Mouse (Mus musculus) kidney, embryonic 15.5 days (tissue): Measurements from ENCODE around the gene Prkn. TPM values are rescaled to one million over a fixed set of nuclear protein-coding genes. Genes with fewer than 3 reads are reported as not detected.

Experiments
- ATAC-seq: fragments of 200-750 bp; cut with Nextera tagmentation; replicated peaks from 2 replicates; pipeline ENCODE4 v1.8.0; 2017; ENCODE audit warnings: moderate TSS enrichment; ENCODE audit not compliant: low FRiP score
- H3K27ac ChIP-seq: fragments of 300-500 bp; sonication (generic); 2 replicates; pipeline ENCODE4 v1.5.1; 2015; ENCODE audit warnings: mild to moderate bottlenecking, inconsistent platforms
- H3K27me3 ChIP-seq: fragments of 300-500 bp; sonication (generic); 2 replicates; pipeline ENCODE4 v1.6.1; 2015; ENCODE audit warnings: inconsistent platforms
- H3K36me3 ChIP-seq: fragments of 300-500 bp; sonication (generic); 2 replicates; pipeline ENCODE4 v1.6.1; 2015; ENCODE audit warnings: inconsistent platforms
- H3K4me1 ChIP-seq: fragments of 300-500 bp; sonication (generic); 2 replicates; pipeline ENCODE4 v1.6.1; 2015; ENCODE audit warnings: inconsistent platforms
- H3K4me2 ChIP-seq: fragments of 300-500 bp; sonication (generic); 2 replicates; pipeline ENCODE4 v1.6.1; 2015; ENCODE audit warnings: moderate library complexity, mild to moderate bottlenecking, inconsistent platforms
- H3K4me3 ChIP-seq: fragments of 300-500 bp; sonication (generic); replicated peaks from 2 replicates; pipeline ENCODE4 v1.5.1; 2015; ENCODE audit warnings: mild to moderate bottlenecking, inconsistent platforms
- H3K9ac ChIP-seq: fragments of 300-500 bp; sonication (generic); 2 replicates; pipeline ENCODE4 v1.6.1; 2015; ENCODE audit warnings: mild to moderate bottlenecking, inconsistent platforms
- H3K9me3 ChIP-seq: fragments of 300-500 bp; sonication (generic); replicated peaks from 2 replicates; pipeline ENCODE4 v1.6.1; 2016; ENCODE audit warnings: inconsistent platforms
- WGBS: fragments of 180-500 bp; shearing (Covaris S2); methylation state at CpG from one replicate; pipeline ENCODE4 v1.1.7; 2015; ENCODE audit warnings: mixed read lengths; 5-methylcytosine and 5-hydroxymethylcytosine counted together
- polyA plus RNA-seq: library from polyadenylated mRNA; unstranded; fragments of >200 nt; fragmentation: Nextera tagmentation; extraction: Ambion mirVana; gene quantifications from 2 replicates; pipeline ENCODE4 v1.2.1, GENCODE M21; 2015

The Prkn gene
- polyA plus RNA-seq, 1 experiment from 2014 or later = 1.5 TPM

DNA sequence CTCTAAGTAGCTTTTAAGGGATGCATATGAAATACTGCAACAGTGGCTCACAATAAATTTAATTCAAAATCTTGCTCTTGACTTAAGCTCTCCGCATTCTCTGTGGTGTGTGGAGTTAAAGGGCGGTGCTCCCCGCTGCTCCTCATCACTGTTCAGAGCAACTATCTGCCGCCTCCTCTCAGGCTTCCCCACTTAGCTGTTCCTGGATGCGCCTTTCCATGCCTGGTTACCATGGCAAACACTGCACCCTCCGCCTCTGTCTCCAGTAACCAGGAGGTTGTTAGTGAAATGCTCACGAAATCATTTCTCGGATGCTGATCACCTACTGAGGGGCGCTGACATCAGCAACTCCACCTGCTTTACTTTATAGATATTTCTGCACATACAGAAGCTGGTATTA lies 1080.8 kb downstream of the Prkn start:
- no peaks in the 10 kb centered on the region for H3K4me1 ChIP-seq
- H3K27me3 ChIP-seq = peaks cover 7% of the 10 kb centered on the region
- no peak for ATAC-seq
- no peak overlapping the region for H3K27ac ChIP-seq
- no peak overlapping the region for H3K4me3 ChIP-seq
- no peak overlapping the region for H3K9ac ChIP-seq
- 83% methylated on average over 9 of the region's 9 CpGs for WGBS
- no peaks in the 10 kb centered on the region for H3K36me3 ChIP-seq
- no peaks in the 10 kb centered on the region for H3K9me3 ChIP-seq
- no peak overlapping the region for H3K4me2 ChIP-seq

DNA sequence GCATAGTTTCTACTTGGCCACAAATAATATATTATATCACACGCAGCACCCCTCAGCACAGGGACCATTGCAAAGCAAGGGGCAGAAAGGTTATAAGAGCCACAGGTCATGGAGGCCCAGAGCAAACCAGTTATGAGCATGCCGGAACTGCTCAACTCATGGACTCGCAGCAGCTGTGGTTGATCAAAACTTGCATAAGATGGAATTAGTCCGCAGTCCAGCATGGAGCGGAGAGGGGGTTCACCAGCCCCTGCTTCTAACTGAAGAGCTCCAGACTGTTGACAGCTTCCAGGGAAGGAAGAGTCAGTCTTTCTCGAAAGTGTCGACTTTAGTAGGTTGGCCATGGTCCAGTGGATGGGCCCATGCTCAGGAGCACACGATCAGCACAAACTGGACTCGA lies 1083.8 kb downstream of the Prkn start:
- no peak for ATAC-seq
- no peak overlapping the region for H3K27ac ChIP-seq
- H3K9ac ChIP-seq = no peak overlapping the region
- no peaks in the 10 kb centered on the region for H3K27me3 ChIP-seq
- WGBS = 82% methylated on average over 9 of the region's 9 CpGs
- no peak overlapping the region for H3K4me3 ChIP-seq
- no peak overlapping the region for H3K4me2 ChIP-seq
- no peaks in the 10 kb centered on the region for H3K36me3 ChIP-seq
- H3K4me1 ChIP-seq = 0 out of 2 replicates have a peak, but pooled peaks cover 5% of the 10 kb centered on the region
- H3K9me3 ChIP-seq = no peaks in the 10 kb centered on the region

- WGBS = 42% methylated on average over 11 of the region's 11 CpGs
- no peaks in the 10 kb centered on the region for H3K36me3 ChIP-seq
- peak; percentile 66 for ATAC-seq
- H3K4me1 ChIP-seq = 0 out of 2 replicates have a peak, but pooled peaks cover 5% of the 10 kb centered on the region
- no peak overlapping the region for H3K9ac ChIP-seq
- no peak overlapping the region for H3K4me3 ChIP-seq
- H3K4me2 ChIP-seq = peak overlapping the region; percentile 29; the same call in 1 of the 2 replicates
- no peaks in the 10 kb centered on the region for H3K9me3 ChIP-seq
- H3K27me3 ChIP-seq = no peaks in the 10 kb centered on the region
- H3K27ac ChIP-seq = no peak overlapping the region
These were observed 1086.7 kb downstream of the Prkn start for GRCm38 (mm10) chr17:11926865-11927386.

DNA sequence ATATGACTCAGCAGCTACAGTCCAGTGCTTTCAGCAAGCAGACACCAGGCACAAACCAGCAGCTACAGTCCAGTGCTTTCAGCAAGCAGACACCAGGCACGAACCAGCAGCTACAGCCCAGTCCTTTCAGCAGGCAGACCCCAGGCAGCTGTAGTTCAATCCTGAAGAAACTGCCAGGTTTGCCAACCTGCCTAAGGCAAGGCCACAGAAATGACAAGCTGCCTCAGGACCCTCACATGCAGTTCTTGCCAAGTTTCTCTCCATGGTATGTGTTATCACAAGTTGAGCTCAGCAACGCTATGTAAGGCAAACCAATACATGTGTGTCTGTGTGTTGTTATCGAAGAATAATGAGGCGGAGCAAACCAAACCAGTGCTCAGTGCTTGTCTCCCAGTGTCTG lies 1091.5 kb downstream of the Prkn start:
- 92% methylated on average over 4 of the region's 4 CpGs for WGBS
- Histone ChIP-seq H3K27ac (no peak overlapping the region), H3K4me3 (no peak overlapping the region), H3K9me3 (no peaks in the 10 kb centered on the region), H3K4me2 (no peak overlapping the region), H3K36me3 (no peaks in the 10 kb centered on the region), H3K9ac (no peak overlapping the region), H3K27me3 (no peaks in the 10 kb centered on the region), H3K4me1 (0 out of 2 replicates have a peak, but pooled peaks cover 2% of the 10 kb centered on the region)
- ATAC-seq = no peak

DNA sequence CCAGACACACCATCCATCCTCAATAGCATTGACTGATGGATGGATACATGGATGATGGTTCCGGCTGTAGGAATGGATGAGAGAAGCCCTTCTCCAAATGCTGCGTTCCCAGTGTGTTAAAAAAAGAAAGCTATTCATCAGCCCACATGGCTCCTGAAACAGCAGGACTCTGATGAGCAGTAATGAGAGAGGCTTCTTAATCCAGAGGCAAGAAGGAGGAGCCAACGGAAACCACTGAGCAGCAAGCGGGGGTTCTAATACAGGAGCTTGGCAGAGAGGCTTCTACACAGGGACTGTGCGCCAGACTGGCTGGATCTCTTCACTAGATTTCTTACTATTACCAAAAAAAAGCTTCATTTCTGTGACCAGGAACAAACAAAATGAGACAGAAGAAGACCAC lies 1093.6 kb downstream of the Prkn start:
- no peak for ATAC-seq
- no peak overlapping the region for H3K27ac ChIP-seq
- H3K36me3 ChIP-seq = no peaks in the 10 kb centered on the region
- H3K27me3 ChIP-seq = no peaks in the 10 kb centered on the region
- no peak overlapping the region for H3K4me2 ChIP-seq
- no peaks in the 10 kb centered on the region for H3K9me3 ChIP-seq
- H3K4me3 ChIP-seq = no peak overlapping the region
- WGBS = 78% methylated on average over 5 of the region's 5 CpGs
- H3K9ac ChIP-seq = no peak overlapping the region
- H3K4me1 ChIP-seq = no peaks in the 10 kb centered on the region

DNA sequence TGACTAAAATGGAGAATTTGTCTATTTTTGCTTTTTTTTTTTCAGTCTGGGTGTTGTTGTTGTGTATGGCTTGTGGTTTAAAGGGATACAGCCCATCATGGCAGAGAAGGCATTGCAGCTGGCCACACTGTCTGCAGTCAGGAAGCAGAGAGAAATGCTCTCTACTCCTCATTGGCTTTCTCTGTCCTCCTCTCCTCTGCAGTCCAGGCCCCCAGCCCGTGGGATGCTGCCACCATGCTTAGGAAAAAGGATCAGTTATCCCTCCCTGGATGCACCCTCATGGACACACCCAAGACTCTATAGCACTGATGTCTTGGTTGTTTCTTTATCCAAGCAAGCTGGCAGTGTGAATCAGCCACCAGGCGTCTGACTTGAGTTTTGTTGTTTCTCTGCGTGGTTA lies 1107.3 kb downstream of the Prkn start:
- Histone ChIP-seq H3K4me3 (no peak overlapping the region), H3K36me3 (no peaks in the 10 kb centered on the region), H3K27ac (no peak overlapping the region), H3K9me3 (no peaks in the 10 kb centered on the region), H3K4me2 (no peak overlapping the region), H3K4me1 (peaks cover 14% of the 10 kb centered on the region), H3K27me3 (no peaks in the 10 kb centered on the region), H3K9ac (no peak overlapping the region)
- WGBS = 85% methylated on average over 3 of the region's 3 CpGs
- ATAC-seq = no peak

- Histone ChIP-seq H3K4me1 (peaks cover 14% of the 10 kb centered on the region), H3K36me3 (no peaks in the 10 kb centered on the region), H3K27me3 (no peaks in the 10 kb centered on the region), H3K4me3 (no peak overlapping the region), H3K9ac (no peak overlapping the region), H3K9me3 (no peaks in the 10 kb centered on the region), H3K4me2 (peak overlapping the region; percentile 19), H3K27ac (no peak overlapping the region)
- 33% methylated on average over 10 of the region's 10 CpGs for WGBS
- ATAC-seq = peak; percentile 49; the same call in 1 of the 2 replicates
These were observed 1109.5 kb downstream of the Prkn start for GRCm38 (mm10) chr17:11949551-11950197.

DNA sequence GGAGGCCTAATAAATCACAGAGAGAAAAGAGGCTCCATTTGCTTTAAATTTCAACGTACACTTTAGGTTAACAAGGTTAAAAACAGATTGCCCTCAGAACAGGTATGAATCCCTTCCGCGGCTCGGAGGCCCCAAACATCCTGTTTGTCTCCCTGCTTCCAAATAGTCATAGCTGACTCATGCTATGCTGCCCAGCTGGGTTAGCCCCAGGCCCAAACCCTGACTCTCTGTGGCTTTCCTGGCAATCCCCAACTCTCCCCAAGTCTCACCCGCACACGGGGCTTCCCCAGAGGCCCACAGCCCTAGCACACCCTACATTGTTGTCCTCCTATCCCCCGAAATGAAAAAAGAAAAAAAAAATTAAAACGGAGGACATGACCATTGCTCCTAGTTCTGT lies 1110.0 kb downstream of the Prkn start:
- Histone ChIP-seq H3K36me3 (no peaks in the 10 kb centered on the region), H3K27ac (0 out of 2 replicates have a peak overlapping the region, but pooled peaks have one; percentile 9), H3K9ac (no peak overlapping the region), H3K4me1 (peaks cover 14% of the 10 kb centered on the region), H3K4me3 (no peak overlapping the region), H3K4me2 (peak overlapping the region; percentile 19), H3K9me3 (no peaks in the 10 kb centered on the region), H3K27me3 (no peaks in the 10 kb centered on the region)
- no peak for ATAC-seq
- 42% methylated on average over 8 of the region's 8 CpGs for whole genome bisulfite sequencing

DNA sequence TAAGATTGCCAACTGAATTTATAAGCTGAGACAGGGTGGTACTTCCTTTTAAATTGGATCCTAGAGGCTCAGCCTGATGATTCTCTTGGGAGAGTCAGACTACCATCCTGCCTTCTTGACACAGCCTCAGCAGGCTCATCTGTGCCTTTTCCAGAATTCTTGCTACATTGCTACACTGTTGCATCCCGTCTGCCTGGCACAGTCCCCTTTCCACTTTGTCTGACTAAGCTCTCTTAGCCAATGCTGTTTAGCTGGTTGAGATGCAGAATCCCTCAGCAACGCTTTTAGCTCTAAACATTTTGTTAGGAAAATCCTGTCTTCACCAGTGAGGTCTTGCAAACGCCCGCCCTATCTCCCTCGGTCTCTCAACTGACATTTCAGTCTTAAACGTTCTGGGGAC lies 1115.1 kb downstream of the Prkn start:
- no peaks in the 10 kb centered on the region for H3K9me3 ChIP-seq
- no peak overlapping the region for H3K4me2 ChIP-seq
- no peaks in the 10 kb centered on the region for H3K36me3 ChIP-seq
- no peaks in the 10 kb centered on the region for H3K27me3 ChIP-seq
- peaks cover 10% of the 10 kb centered on the region for H3K4me1 ChIP-seq
- ATAC-seq = no peak
- H3K27ac ChIP-seq = no peak overlapping the region
- no peak overlapping the region for H3K9ac ChIP-seq
- WGBS = 76% methylated on average over 6 of the region's 6 CpGs
- H3K4me3 ChIP-seq = no peak overlapping the region

DNA sequence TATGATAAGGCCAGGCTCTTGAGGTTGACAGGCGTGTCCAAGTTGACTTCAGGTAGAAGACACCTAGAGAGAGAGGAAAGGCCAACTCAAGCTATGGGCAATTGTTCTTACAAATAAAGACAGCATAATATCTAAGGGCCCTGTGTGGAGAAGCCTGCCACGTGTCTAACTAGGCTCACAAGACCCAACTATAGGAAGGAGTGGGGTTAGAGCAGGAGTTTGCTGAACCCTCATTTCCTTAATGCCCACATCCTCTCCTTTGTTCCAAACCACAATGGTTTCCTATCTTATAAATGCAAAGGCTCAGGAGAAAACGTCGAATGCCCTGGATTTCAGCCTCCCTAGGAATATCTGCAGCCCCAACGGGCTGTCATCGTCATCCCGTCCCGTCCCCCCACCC lies 1120.3 kb downstream of the Prkn start:
- H3K27ac ChIP-seq = no peak overlapping the region
- H3K4me3 ChIP-seq = no peak overlapping the region
- no peak for ATAC-seq
- no peak overlapping the region for H3K9ac ChIP-seq
- no peaks in the 10 kb centered on the region for H3K36me3 ChIP-seq
- H3K9me3 ChIP-seq = no peaks in the 10 kb centered on the region
- WGBS = 91% methylated on average over 8 of the region's 8 CpGs
- peaks cover 11% of the 10 kb centered on the region; the same call in 1 of the 2 replicates for H3K4me1 ChIP-seq
- no peak overlapping the region for H3K4me2 ChIP-seq
- no peaks in the 10 kb centered on the region for H3K27me3 ChIP-seq

GRCm38 (mm10) chr17:11962808-11963207 lies 1122.6 kb downstream of the Prkn start:
- Histone ChIP-seq H3K27ac (no peak overlapping the region), H3K4me1 (peaks cover 6% of the 10 kb centered on the region; the same call in 1 of the 2 replicates), H3K4me3 (no peak overlapping the region), H3K9ac (no peak overlapping the region), H3K27me3 (no peaks in the 10 kb centered on the region), H3K4me2 (peak overlapping the region; percentile 41), H3K36me3 (no peaks in the 10 kb centered on the region), H3K9me3 (no peaks in the 10 kb centered on the region)
- no peak for ATAC-seq
- WGBS = 18% methylated on average over 11 of the region's 11 CpGs

DNA sequence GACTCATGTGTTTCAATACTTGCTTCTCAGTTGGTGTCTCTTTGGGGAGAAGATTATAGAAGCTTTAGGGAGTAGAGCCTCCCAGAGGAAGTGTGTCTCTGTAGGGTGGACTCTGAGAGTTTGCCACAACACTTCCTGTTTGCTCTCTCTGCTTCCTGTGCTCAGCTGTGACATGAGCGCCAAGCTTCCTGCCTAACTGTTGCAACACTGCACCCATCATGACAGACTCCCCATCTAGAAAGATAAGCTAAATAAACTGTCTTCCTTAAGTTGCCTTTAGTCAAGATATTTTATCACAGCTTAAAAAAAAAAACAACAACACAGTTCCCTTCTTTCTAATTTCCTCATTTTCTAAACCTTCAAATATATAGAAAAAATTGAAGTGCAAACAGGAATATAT lies 1130.0 kb downstream of the Prkn start:
- H3K27ac ChIP-seq = no peak overlapping the region
- H3K36me3 ChIP-seq = no peaks in the 10 kb centered on the region
- H3K9me3 ChIP-seq = no peaks in the 10 kb centered on the region
- H3K27me3 ChIP-seq = peaks cover 8% of the 10 kb centered on the region
- ATAC-seq = no peak
- WGBS = 83% methylated on average over 1 of the region's 1 CpGs
- H3K4me3 ChIP-seq = no peak overlapping the region
- H3K9ac ChIP-seq = no peak overlapping the region
- peaks cover 9% of the 10 kb centered on the region for H3K4me1 ChIP-seq
- no peak overlapping the region for H3K4me2 ChIP-seq

DNA sequence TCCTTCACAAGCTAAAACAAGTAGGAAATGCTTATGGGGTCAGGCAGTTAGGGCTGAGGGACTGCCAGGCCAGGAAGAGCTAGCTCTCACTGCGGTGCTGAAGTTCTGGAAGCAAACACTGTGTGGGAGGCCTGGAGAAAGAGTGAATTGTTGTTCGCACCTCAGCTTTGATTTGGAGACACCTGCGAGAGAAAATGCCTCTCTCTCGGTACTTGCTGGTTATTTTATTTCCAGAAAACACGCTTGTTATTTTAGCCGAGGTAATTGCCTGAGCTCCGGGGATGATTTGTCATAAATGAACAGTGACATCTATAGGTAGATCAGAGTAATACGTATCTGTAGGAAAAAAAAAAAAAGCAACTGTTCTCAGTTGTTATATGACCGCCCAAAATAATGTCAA lies 1132.4 kb downstream of the Prkn start:
- no peak for ATAC-seq
- H3K4me2 ChIP-seq = peak overlapping the region; percentile 54

More for the DNA sequence above, 1132.4 kb downstream of the Prkn start:
- WGBS = 4% methylated on average over 9 of the region's 9 CpGs
- H3K9me3 ChIP-seq = no peaks in the 10 kb centered on the region
- no peak overlapping the region for H3K9ac ChIP-seq
- no peaks in the 10 kb centered on the region for H3K36me3 ChIP-seq
- no peak overlapping the region for H3K27ac ChIP-seq
- H3K4me3 ChIP-seq = no peak overlapping the region; the same call in 1 of the 2 replicates
- peaks cover 14% of the 10 kb centered on the region for H3K27me3 ChIP-seq
- H3K4me1 ChIP-seq = peaks cover 21% of the 10 kb centered on the region
